Mouse (Mus musculus) monocyte, adult 2 months (primary cell): ENCODE data around the gene Arnt.
"Not testable (repeated sequence)": the region's sequence is repeated elsewhere in the genome, so short reads cannot be mapped to it uniquely, and the experiment has no call there.

Experiments used
- DNase-seq, 2 experiments: peaks; one replicate each; pipeline ENCODE4 v3.0.0; 2022; ENCODE audit warnings: low spot score in 2 of 2, low read depth in 1 of 2

Arnt gene

DNA sequence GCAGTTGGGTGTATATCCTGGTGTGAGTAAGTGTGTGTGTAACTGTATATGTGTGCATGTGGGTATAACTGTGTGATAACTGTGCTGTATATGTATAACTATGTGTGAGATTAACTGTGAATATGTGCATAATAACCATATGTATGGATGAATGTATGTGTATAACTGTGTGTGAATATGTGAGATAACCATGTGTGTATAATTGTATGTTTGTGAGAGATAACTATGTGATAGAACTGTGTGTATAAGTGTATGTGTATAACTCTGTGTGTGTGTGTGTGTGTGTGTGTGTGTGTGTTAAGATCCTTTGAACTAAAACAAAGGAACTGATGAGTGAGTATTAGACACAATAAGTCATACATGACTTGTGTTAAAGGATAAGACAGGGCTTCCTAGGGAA, 91.9 kb downstream of the Arnt start:
- DNase-seq: no peak

DNA sequence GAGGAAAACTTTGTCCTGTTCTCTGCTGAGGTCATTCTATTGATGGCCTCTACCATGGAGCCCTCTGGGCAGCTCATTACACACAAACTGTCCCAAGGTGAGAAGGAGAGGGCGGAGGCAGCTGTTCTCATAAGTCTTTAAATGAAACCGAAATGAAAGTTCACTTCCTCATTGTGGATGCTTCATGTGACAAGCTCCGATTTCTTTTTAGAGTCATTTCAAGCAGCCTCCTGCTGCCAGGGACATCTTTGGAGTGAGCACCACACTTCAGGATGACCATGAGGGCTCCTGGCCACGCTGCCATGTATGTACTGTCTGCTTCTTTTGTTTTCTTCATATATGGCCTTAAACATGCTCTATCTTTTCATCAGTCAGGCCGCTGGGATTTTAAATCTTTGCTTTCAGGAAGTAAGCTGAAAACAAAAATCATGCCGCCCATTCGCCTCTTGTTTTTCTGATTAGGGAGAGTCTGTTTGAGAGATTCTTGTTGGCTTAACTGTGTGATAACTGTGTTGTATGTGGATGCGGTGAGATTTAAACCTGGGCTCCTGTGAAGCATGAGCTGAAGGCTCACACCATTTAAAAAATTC, 92.5 kb downstream of the Arnt start, which contains the start of gene Ctss:
Gene Ctss (plus strand): TSS at position 165 of the 590 bp plus-strand sequence.
- peak; percentile 36 to 57 for DNase-seq

DNA sequence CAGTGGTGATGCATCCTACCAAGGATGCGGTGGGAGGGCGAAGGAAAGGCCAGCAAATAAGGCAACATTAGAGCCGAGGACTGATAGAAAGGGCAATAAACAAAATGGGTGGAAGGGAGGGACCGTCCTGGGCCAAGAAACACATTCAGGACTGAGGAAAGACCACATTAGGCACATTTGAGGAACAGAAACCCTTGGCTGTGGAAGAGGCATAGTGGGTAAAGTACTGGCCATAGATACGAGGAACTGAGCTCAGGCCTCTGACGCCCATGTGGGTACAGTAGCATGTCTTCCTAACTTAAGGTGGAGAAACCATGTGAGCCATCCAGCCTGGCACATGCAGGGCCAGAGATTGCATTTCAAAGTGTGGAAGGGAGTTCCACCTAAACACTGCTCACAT, 95.6 kb downstream of the Arnt start:
- DNase-seq: peak; percentile 50 to 60

DNA sequence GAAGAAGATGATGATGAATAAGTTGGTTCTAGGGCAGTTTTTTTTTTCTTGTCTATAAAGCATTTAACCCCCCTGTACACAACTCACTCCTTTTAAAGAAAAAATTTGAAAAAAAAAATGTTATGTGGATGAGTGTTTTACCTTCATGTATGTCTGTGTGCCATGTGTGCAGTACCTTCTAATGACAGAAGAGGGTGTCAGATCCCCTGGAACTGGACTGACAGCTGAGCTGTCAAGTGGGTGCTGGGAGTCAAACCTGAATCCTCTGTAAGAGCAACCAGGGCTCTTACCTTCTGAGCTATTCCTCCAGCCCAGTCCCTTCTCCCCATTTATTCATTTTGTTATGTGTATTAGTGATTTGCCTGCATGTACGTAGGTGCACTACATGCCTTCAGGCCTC, 96.8 kb downstream of the Arnt start:
- no peak for DNase-seq

DNA sequence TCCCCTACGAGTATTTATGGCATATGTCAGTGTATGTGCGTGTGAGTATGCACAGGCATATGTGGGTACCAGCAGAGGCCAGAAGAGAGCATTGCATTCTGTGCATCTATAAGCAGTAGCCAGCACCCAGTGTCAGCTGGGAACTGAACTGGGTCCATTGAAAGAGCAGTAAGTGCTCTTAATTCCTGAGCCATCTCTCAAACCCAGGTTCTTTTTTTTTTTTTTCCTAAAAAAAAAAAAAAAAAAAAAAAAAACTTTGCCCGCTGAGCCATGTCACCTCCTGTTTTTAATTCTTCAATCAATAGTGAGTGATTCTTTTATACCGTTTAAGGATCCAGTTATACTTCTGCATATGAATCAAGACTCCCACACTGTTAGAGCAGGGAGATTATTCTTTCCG, 99.2 kb downstream of the Arnt start:
- DNase-seq: no peak

DNA sequence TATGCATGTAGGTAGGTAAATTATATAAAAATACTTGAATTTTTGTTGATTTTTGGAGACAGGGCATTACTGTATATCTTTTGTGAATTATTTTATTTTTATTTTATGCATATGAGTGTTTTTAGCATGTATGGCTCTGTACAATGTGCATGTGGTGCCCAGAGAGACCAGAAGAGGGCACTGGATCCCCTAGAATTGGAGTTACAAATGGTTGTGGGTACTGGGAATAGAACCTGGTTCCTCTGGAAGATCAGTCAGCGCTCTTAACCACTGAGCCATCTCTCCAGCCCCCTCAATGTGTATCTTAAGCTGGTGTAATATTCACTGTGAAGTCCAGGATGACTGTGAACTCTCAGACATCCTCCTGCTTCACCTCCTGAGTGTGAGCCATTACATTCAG, 100.7 kb downstream of the Arnt start:
- no peak for DNase-seq

DNA sequence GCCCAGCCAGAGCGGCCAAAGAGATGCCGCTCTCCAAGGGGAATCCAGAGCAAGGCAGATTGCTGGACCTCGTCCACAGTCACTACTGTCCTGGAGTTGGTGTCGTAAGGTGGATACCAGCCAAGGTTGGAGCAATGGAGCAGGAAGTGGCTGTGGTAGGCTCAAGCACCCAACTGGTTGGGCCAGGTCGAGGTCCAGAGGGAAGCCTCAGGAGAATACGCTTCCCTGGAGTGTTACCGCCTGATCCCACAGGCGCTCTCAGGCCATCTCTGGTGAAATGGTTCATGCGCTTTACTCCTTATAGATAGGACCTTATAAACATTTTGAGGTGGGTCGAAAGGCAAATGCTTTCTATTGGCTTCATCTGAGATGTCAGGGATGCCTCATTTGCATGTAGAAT, 104.7 kb downstream of the Arnt start:
- no peak for DNase-seq

DNA sequence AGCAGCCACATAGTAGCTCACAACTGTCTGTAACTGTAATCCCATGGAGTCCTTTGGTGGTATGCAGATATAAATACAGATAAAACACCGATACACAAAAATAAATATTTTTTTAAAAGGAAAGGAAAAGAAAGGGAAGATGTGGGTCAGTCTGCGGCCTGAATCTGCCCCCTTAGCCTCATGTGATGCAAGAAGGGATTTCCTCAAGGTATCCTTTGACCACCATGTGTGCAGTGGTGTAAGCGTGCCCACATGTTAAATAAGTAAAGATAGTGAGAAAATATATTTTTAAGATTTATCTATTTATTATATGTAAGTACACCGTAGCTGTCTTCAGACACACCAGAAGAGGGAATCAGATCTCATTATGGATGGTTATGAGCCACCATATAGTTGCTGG, 105.6 kb downstream of the Arnt start:
- no peak for DNase-seq

DNA sequence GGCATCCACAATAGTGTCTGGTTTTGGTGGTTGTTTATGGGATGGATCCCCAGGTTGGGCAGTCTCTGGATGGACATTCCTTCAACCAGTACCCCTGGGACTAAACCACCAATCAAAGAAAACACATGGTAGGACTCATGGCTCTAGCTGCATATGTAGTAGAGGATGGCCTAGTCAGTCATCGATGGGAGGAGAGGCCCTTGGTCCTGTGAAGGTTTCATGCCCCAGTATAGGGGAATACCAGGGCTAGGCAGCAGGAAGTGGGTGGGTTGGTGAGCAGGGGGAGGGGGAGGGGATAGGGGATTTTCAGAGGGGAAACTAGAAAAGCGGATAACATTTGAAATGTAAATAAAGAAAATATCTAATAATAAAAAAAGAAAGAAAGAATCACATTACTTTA, 107.0 kb downstream of the Arnt start:
- DNase-seq: not testable (repeated sequence)

DNA sequence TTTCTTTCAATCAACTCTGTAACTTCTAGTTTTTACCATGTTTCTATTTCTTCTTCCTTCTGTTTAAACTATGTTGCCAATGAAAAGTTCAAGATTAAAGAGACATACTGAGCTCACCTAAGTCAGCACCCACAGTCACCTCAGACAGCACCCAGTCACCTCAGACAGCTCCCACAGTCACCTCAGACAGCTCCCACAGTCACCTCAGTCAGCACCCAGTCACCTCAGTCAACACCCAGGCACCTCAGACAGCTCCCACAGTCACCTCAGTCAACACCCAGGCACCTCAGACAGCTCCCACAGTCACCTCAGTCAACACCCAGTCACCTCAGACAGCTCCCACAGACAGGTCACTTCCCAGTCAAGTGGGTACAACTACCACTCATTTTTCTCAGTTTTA, 108.0 kb downstream of the Arnt start:
- no peak for DNase-seq

DNA sequence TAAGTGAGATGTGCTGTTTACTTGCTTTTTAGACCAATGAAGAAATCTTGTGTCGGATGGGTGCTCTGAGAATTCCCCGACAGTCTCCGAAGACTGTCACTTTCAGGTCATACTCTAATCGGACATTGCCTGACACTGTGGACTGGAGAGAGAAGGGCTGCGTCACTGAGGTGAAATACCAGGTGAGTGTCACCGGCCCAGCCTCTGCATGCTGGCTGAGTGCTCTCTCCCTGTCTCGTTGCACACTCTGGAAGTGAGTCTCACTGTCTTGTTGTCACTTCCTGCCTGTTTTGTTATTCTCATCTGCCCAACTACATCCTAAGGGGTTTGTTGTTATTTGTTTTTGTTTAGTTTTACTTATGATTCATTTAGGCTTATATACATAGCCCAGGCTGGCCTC, 108.8 kb downstream of the Arnt start:
- no peak for DNase-seq
